Mouse (Mus musculus): ENCODE measurements around the gene Thegl. TPM values are rescaled to one million over a fixed set of nuclear protein-coding genes. Genes with fewer than 3 reads are reported as not detected.

The Thegl gene
- not detected for total RNA-seq (2023)

DNA sequence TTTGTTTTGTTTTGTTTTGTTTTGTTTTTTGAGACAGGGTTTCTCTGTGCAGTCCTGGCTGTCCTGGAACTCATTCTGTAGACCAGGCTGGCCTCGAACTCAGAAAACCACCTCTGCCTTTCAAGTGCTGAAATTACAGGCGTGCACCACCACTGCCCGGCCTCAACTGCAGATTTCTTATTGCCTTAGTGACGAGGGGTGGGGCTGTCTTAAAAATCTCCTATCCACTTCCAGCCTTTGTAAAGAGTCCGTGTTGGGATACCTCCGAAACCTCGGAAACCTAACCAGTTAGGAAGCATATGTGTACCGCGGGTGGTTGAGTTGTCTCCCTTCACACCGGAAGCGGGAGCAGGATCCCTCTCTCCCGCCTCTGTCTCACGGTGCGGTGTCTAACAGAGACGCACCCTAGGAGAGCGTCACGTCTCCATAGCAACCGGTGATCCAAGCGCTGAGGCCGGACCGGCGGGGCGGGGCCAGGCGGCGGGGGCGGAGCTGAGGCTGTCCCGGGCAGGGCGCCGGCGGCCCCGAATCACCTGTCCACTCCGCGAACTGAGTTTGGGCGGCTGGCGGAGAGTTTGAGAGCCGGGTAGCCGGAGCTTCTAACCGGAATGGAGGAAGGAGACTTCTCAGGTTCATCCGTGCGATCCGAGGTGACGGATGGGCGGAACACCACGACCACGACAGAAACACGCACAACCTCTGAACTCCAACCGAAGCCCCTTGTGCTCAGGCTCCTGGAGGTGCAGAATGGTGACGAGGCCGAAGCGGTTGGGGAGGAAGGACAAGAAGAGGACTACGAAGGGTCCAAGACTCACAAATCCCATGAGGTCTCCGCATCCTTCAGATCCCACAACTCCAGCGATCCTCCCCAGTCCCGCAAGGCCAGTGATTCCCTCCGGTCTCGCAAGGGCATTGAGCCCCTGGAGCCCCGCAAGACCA lies at the start of gene Thegl:
Gene Thegl, plus strand, starts transcription at position 480 of the 939 bp plus-strand sequence.

DNA sequence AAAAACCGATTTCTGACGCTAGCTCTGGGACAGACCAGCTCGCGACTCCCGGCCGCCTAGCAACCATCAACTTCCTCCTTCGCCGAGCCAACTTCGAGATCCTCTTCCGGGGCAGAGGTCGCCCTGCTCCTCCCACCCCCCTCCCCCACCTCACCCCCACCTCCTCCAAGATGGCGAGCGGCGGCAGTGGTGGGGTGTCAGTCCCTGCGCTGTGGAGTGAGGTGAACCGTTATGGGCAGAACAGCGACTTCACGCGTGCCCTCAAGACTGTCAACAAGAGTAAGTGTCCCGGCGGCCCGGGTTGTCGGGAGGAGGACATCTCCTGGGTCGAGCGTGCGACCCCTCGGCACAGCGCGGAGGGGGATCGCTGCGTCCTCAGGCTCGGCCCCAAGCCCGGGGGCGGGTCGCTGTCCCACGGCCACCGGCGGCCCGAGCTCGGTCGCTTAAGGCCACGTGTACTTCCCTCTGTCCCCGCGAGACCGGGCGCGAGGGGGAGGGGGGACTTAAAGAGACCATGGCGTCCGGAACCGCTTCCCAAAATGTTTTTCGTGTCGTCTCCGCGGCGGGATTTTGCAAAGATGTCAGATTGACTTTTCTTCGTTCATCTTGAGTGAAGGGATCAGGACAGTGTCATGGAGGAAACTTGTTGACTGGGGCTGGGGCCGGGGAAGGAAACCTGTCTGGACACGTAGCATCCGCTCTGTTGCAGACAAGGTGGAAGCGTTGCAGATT lies 41.1 kb upstream of the Thegl start, which contains the start of gene Srp72:
Gene Srp72, plus strand, starts transcription at position 130 of the 732 bp plus-strand sequence.

DNA sequence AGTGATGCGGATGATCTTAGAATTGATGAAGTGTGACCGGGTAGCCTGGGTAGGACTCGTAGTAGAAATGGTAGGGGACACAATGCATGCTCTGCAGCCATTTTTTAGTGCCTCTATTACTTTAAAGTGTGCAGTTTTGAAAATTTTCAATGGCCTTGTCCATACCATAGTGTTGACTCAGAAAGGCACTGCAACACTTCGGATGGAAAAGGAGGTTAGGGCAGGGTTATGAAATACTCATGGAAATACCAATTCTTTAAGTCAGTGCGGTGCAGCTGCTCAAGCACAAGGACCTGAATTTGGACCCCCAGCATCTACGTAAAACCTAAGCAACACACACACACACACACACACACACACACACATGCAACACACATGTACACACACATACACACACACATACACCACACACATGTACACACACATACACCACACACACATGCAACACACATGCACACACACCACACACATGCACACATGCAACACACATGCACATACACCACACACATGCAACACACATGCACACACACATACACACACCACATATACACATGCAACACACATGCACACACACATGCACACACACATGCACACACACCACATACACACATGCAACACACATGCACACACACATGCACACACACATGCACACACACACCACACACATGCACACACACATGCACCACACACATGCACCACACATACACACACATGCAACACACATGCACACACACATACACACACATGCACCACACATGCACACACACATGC lies 11.6 kb upstream of the Thegl start, which contains the start of gene Arl9:
Gene Arl9, plus strand, starts transcription at position 5 of the 771 bp plus-strand sequence.

Other genes with a start within 250 kb of the Thegl start
- gene Aasdh, start 110.5 kb upstream of the Thegl start, total RNA-seq (2023), result 25.3 TPM
- gene Paics, start 64.7 kb upstream of the Thegl start, total RNA-seq (2023), result 94.5 TPM
- 25.7 TPM for gene Ppat, start 64.4 kb upstream of the Thegl start, total RNA-seq (2023)
- 144 TPM for gene Srp72, start 41.3 kb upstream of the Thegl start, total RNA-seq (2023)
- gene Arl9, start 12.0 kb upstream of the Thegl start, total RNA-seq (2023), result 1.6 TPM
- gene Hopx, start 99.1 kb downstream of the Thegl start, total RNA-seq (2023), result 29.4 TPM
- not detected for gene Spink2, start 195.4 kb downstream of the Thegl start, total RNA-seq (2023)
- gene Rest, start 249.5 kb downstream of the Thegl start, total RNA-seq (2023), result 25.8 TPM

Measured in CD8-positive naive resting alpha-beta T cell, adult 57 days (primary cell).